Mouse (Mus musculus) olfactory bulb, adult 2 months (tissue): Measurements from ENCODE around the gene Wdr5. TPM values are rescaled to one million over a fixed set of nuclear protein-coding genes. Genes with fewer than 3 reads are reported as not detected.

Experiments used
- H3K27ac ChIP-seq: fragments of 200-500 bp; 2 replicates; pipeline ENCODE4 v1.5.1; 2012; ENCODE audit warnings: low read depth, low read length; ENCODE audit not compliant: insufficient read depth
- H3K4me1 ChIP-seq: fragments of 200-500 bp; 2 replicates; pipeline ENCODE4 v1.6.1; 2012; ENCODE audit warnings: low read length; ENCODE audit not compliant: control insufficient read depth, insufficient read depth
- H3K4me3 ChIP-seq: fragments of 200-500 bp; 2 replicates; pipeline ENCODE4 v1.5.1; 2012; ENCODE audit warnings: mild to moderate bottlenecking, low read depth, low read length, moderate library complexity; ENCODE audit not compliant: insufficient read depth
- CTCF ChIP-seq: fragments of 200-500 bp; IDR thresholded peaks from 2 replicates; pipeline ENCODE4 v1.5.1; 2012; ENCODE audit warnings: low read depth, mild to moderate bottlenecking, low read length, moderate library complexity; ENCODE audit not compliant: insufficient read depth
- POLR2A ChIP-seq: fragments of 200-500 bp; IDR thresholded peaks from 2 replicates; pipeline ENCODE4 v1.6.1; 2012; ENCODE audit warnings: mild to moderate bottlenecking, low read depth, low read length, moderate library complexity; ENCODE audit not compliant: insufficient read depth
- WGBS: fragments of 180-500 bp; shearing (Covaris S2); methylation state at CpG from one replicate; pipeline ENCODE4 v1.1.7; 2018; 5-methylcytosine and 5-hydroxymethylcytosine counted together
- polyA plus RNA-seq: library from polyadenylated mRNA; stranded (reverse); fragments of >200 nt; gene quantifications from 2 replicates; pipeline ENCODE4 v1.2.4, GENCODE M21; 2012; ENCODE audit warnings: low replicate concordance; ENCODE audit not compliant: missing spikeins, insufficient read depth, insufficient read length

Wdr5 gene
- polyA plus RNA-seq, 1 experiment, result not detected

GRCm38 (mm10) chr2:27561159-27561558, 46.2 kb downstream of the Wdr5 start:
- no peak overlapping the region for H3K27ac ChIP-seq
- H3K4me1 ChIP-seq, result no peaks in the 10 kb centered on the region
- TF ChIP-seq CTCF (no peak), POLR2A (no peak)
- 97% methylated on average over 1 of the region's 1 CpGs for WGBS
- no peak overlapping the region for H3K4me3 ChIP-seq

GRCm38 (mm10) chr2:27561829-27562228, 46.9 kb downstream of the Wdr5 start:
- Histone ChIP-seq H3K27ac (no peak overlapping the region), H3K4me3 (no peak overlapping the region), H3K4me1 (no peaks in the 10 kb centered on the region)
- WGBS, result 98% methylated on average over 3 of the region's 3 CpGs
- no peak for TF ChIP-seq POLR2A
- no peak for TF ChIP-seq CTCF

GRCm38 (mm10) chr2:27563641-27564148, 48.7 kb downstream of the Wdr5 start:
- Histone ChIP-seq H3K4me1 (no peaks in the 10 kb centered on the region), H3K4me3 (no peak overlapping the region), H3K27ac (no peak overlapping the region)
- TF ChIP-seq POLR2A (no peak), CTCF (no peak)
- 86% methylated on average over 9 of the region's 9 CpGs for WGBS

GRCm38 (mm10) chr2:27564694-27565093, 49.7 kb downstream of the Wdr5 start:
- Histone ChIP-seq H3K4me3 (no peak overlapping the region), H3K27ac (no peak overlapping the region), H3K4me1 (no peaks in the 10 kb centered on the region)
- no peak for TF ChIP-seq CTCF
- TF ChIP-seq POLR2A, result no peak
- WGBS, result 93% methylated on average over 4 of the region's 4 CpGs

GRCm38 (mm10) chr2:27565316-27566103, 50.6 kb downstream of the Wdr5 start:
- no peak overlapping the region for H3K4me3 ChIP-seq
- WGBS, result 74% methylated on average over 12 of the region's 12 CpGs
- H3K27ac ChIP-seq, result no peak overlapping the region
- no peaks in the 10 kb centered on the region for H3K4me1 ChIP-seq
- TF ChIP-seq CTCF, result no peak
- TF ChIP-seq POLR2A, result no peak

GRCm38 (mm10) chr2:27570856-27571255, 55.9 kb downstream of the Wdr5 start:
- WGBS, result 51% methylated on average over 5 of the region's 5 CpGs
- Histone ChIP-seq H3K27ac (no peak overlapping the region), H3K4me3 (no peak overlapping the region), H3K4me1 (peaks cover 9% of the 10 kb centered on the region)
- TF ChIP-seq POLR2A, result no peak
- TF ChIP-seq CTCF, result no peak

- no peak for TF ChIP-seq CTCF
- TF ChIP-seq POLR2A, result no peak
- peaks cover 9% of the 10 kb centered on the region for H3K4me1 ChIP-seq
- no peak overlapping the region for H3K4me3 ChIP-seq
- 54% methylated on average over 8 of the region's 8 CpGs for WGBS
- H3K27ac ChIP-seq, result no peak overlapping the region
These were observed 57.4 kb downstream of the Wdr5 start for GRCm38 (mm10) chr2:27572261-27572793.

GRCm38 (mm10) chr2:27572928-27573627, 58.1 kb downstream of the Wdr5 start:
- WGBS, result 19% methylated on average over 18 of the region's 18 CpGs
- peaks cover 9% of the 10 kb centered on the region for H3K4me1 ChIP-seq
- H3K4me3 ChIP-seq, result no peak overlapping the region
- no peak overlapping the region for H3K27ac ChIP-seq
- TF ChIP-seq POLR2A, result no peak
- TF ChIP-seq CTCF, result no peak

- TF ChIP-seq CTCF, result no peak
- no peak for TF ChIP-seq POLR2A
- Histone ChIP-seq H3K4me3 (no peak overlapping the region), H3K4me1 (peaks cover 9% of the 10 kb centered on the region), H3K27ac (no peak overlapping the region)
- 76% methylated on average over 8 of the region's 8 CpGs for WGBS
These were observed 58.6 kb downstream of the Wdr5 start for GRCm38 (mm10) chr2:27573628-27573966.
